Mouse (Mus musculus): ENCODE measurements at regions not wholly inside any gene's neighbourhood (a gene's known extent, or its start where the extent isn't known, plus 50 kb on each side); places are given as distances from the start of the nearest gene placed in this dataset.

DNA sequence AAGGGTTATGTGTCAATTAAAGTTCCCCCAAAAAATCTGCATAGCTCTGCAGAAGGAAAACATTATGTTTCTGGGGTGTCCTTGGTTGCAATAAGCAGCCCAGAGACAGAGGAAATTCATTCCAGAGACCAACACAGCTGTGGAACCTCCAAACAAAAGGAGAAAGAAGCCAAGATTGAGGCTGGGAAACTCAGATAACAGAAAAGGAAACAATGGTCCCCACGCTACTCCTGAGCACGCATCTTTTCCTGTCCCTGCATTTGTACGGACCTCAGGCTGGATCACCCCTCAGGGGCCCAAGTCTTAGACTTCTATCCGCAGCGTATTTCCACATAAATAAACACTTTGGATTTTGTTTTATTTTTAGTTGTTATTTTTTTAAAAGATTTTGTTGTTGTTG lies 138.9 kb downstream of the Psmg1 start:
- TF ChIP-seq POLR2A (IDR thresholded peaks at IDR 0.05; ENCODE audit: borderline replicate concordance, insufficient read depth, low read length) (no peak), CTCF (IDR thresholded peaks at IDR 0.05; ENCODE audit: borderline replicate concordance, insufficient read depth, low read depth, low read length) (no peak)
